Mouse (Mus musculus): ENCODE measurements at regions not wholly inside any gene's neighbourhood (a gene's known extent, or its start where the extent isn't known, plus 50 kb on each side); places are given as distances from the start of the nearest gene placed in this dataset.

GRCm38 (mm10) chr14:106373451-106373850 lies 267.5 kb downstream of the Trim52 start:
- no peak for DNase-seq

DNA sequence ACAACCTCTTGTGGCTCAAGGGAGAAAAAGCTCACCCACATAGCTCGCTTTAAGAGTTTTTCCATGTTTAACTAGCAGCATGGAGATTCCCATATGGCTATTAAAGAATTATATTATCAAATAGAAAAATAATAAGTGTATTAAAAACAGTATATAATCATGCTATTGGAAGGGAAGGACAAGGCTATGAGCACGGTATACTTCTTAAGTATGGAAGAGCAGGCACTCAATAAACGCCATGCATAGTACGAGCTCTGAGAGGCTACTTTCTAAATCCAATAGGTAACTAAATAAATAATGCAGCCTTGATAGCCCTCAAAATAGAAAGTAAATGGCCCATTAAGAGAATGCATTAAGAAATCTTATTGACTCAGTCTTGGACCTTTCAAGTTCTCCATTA lies 273.6 kb downstream of the Trim52 start:
- no peak for DNase-seq

DNA sequence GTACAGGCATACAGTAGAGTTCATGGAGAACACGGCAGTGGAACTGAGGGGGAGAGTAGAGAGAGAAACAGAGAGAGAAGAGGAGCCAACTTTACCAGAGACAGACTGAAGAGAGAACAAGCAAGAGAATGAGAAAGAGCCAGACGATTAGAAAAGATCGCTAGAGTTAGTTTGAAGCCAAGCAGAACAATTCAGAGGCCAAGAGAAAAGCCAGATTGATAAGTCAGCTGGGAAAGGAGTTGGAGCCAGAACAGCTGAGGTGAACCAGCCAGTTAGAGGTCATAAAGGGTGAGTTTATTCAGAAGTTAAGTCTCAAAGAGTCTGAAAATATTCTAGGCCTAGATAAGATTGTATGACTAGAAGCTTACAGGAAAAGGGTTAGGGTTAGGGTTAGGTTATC lies 281.7 kb downstream of the Trim52 start:
- no peak for DNase-seq

GRCm38 (mm10) chr14:106390546-106390945 lies 284.5 kb downstream of the Trim52 start:
- no peak for DNase-seq

GRCm38 (mm10) chr14:106393978-106394377 lies 288.0 kb downstream of the Trim52 start:
- peak in 1 of 2 experiments; percentile 10 for DNase-seq

GRCm38 (mm10) chr14:106412917-106413558 lies 307.0 kb downstream of the Trim52 start:
- no peak for DNase-seq

DNA sequence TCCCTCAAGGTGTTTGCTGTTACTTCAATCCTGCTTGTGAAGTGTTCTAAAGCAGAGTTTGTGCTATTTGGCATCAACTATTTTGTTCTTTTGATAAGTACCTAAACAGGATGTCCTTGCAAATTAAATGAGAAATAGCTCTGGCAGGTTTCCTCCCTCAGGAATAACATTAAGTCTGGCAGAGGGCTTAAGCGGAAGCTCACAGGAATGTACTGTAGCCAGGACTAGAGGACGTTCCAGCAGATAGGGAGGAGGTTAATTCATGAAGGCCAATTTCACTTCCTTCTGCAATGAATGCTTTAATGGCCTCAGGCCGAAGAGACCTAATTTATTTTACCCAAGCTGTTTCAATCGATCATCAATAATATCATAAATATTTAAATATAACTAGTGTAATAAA lies 318.7 kb downstream of the Trim52 start:
- DNase-seq = peak in 1 of 2 experiments; percentile 13

- no peak for DNase-seq
These were observed 322.6 kb downstream of the Trim52 start for GRCm38 (mm10) chr14:106428594-106428993.

GRCm38 (mm10) chr14:106439282-106439681 lies 333.3 kb downstream of the Trim52 start:
- peak; percentile 16 to 52 for DNase-seq

DNA sequence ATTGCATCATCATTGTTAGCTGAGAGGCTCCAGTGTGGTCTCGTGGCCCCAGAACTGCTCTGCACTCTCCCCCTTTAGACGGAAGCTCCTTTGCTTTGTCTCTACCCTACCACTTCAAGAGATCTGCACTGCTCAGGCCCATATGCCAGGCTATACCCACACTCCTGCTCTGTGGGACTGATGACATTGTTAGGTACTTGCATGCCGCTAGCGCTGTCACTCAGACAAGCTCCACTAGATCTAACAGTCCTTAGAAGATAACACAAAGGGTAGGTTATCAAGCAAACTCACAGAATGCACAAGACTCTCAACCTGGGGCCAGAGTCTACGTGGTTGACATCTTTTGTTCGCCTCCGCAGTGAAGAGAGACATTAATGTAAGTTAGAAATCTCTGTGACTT lies 383.1 kb downstream of the Trim52 start:
- no peak for DNase-seq

DNA sequence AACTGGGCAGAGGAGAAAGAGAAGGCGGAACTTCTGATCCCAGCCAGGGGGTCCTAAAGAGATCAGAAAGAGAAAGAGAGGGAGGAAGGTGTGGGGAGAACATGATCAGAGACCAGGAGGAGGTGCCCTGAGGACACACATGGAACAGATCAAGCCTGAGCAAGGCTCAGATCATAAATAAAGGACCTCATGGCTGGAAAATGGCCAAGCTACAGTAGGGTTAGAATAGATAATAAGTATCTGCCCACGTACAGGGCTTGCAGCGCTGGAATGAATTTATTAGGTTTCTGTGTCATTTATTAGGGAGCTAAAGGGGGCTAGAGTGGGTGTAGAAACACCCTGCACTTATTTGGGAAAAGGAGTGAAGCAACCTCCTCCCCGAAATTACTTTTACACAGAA lies 385.4 kb downstream of the Trim52 start:
- DNase-seq = no peak

DNA sequence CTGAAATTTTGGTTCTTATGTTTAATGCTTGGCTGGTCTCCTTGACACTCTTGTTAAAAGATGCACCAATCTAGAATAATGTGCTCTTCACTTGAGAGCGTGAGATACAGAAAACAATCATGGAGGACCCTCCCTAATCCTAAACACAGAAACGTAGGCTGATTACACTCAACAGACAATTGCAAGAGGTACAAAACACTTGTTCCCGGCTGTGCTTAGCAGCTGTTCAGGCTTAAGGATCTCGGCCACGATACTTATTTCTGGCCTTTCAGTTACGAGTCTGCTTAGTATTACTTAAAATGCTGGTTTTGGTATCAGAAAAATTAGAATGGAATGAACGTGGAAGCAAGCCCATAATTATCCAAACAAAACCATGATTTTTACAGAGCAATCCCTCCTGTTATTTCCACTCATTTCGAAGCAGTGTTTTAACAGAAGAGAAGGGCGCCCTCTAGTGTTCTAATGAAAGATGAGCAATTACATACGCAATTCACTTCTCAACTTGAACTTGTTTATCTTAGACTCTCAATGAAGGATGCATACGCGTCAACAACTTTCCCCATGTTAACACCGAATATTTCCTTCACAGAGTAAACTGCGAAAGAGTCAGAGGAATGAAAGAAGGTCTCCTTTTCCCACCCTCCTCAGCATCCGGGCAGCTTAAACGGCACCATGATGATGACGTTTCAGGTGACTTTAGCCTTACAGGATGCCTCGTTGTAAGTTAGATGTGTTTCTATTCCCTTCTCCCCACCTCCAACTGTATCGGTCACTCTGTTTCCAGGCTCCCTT lies 394.5 kb downstream of the Trim52 start:
- DNase-seq = peak in 1 of 2 experiments; percentile 5

- DNase-seq = no peak
These were observed 400.9 kb downstream of the Trim52 start for GRCm38 (mm10) chr14:106506921-106507320.

GRCm38 (mm10) chr14:106518552-106519358 lies 412.8 kb downstream of the Trim52 start:
- DNase-seq = no peak

GRCm38 (mm10) chr14:106520808-106521207 lies 414.8 kb downstream of the Trim52 start:
- DNase-seq = peak in 1 of 2 experiments; percentile 31

- DNase-seq = no peak
These were observed 444.2 kb downstream of the Trim52 start for GRCm38 (mm10) chr14:106550150-106550549.

GRCm38 (mm10) chr14:106579281-106579680 lies 473.3 kb downstream of the Trim52 start:
- no peak for DNase-seq

DNA sequence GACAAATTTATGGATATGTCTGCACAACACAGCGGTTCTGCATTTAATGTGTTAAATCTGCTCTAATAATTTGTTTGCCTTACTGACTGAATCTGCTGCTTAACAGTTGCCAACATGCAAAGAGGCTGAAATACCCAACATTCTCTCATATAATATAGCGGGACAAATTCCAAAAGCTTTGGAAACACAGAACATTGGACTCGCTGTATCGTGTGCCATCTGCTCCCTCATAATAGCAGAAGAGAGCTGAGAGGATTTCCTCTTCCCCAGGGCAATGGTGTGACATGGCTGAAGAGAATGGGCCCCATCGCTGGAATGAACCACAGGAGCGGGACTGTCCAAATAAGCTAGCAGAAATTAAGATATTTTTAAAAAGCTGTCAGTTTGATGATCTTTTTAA lies 475.9 kb downstream of the Trim52 start:
- no peak for DNase-seq

GRCm38 (mm10) chr14:106593352-106593751 lies 487.4 kb downstream of the Trim52 start:
- DNase-seq = no peak

GRCm38 (mm10) chr14:106593980-106594379 lies 488.0 kb downstream of the Trim52 start:
- DNase-seq = peak in 1 of 2 experiments; percentile 10

DNA sequence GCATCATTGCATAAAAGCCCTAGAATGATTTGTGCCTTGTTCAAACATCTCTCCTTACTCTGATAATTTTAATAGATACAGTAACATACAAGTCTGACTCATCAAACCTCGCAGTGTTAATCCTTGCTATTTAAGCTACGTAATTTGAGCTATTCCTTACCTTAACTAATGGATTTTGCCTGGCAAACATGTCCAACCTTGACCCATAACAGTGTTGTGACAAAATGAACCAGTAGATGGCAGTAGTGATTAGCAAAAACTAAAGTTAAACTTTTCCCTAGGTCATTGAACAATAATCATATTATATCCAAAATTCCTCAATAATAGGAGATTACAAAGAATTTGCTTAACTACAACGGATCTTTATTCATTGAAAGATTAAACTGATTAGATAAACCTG lies 501.0 kb downstream of the Trim52 start:
- no peak for DNase-seq

DNA sequence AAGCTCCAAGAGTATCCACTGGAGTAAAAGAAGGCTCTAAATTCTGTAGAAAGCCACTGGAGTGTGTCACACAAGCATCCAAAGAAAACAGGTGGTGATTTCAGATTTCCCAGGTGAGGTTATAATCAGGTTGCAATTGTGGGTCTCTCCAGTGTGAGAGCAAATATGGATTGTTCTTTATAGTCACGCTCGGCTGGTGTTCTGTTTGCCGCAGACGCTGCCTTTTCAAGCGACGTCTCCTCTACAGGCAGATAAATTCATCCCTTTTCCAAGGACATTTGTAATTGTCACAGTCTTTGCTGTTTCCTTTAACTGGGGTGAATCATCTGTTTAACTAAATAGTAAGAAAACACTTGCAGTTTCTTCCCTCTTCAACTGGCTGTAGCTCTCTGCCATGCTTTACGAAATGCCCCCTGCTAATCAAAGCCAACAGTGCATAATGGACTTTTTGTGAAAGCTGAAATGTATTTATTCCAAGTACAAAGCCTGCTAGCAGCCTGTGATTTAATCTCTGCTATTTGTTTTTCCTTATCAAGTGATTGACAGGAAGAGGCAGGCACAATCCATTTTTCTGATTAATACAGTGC lies 502.4 kb downstream of the Trim52 start:
- DNase-seq = no peak

Data from lung, adult 18-20 months (tissue).